Mouse (Mus musculus) cerebellum, adult 2 months (tissue): ENCODE measurements around the gene Cdk6.

Experiments
- CTCF ChIP-seq: fragments of 200-500 bp; IDR thresholded peaks from 2 replicates; pipeline ENCODE4 v1.5.1; 2011; ENCODE audit warnings: low read depth, mild to moderate bottlenecking, control low read depth, low read length, moderate library complexity, borderline replicate concordance; ENCODE audit not compliant: insufficient read depth
- POLR2A ChIP-seq: fragments of 200-500 bp; IDR thresholded peaks from 2 replicates; pipeline ENCODE4 v1.6.1; 2011; ENCODE audit warnings: low read length, control low read depth, borderline replicate concordance; ENCODE audit not compliant: insufficient read depth

DNA sequence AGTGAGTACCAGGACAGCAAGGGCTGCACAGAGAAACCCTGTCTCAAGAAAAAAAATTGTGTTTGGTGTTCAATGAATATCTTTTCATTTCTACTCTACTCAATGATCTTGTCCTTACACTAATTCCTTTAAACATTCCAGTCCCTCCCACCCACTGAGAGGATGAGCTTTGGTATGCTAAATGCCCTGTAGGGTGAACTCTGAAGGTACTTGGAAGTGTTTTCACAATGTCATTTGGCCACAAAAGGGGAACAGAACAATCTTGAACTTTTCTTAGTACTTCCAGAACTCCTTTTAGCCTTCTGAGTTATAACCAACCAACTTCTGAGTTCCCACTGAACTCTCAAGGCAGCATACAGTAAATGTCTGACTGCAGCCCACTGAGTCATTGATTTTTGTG is 32.2 kb upstream of the Cdk6 start:
- TF ChIP-seq CTCF (no peak), POLR2A (no peak)
